Mouse (Mus musculus) adipocyte (in vitro differentiated cells): ENCODE results near the gene Upk3a.

Source experiments
- DNase-seq: peaks from one replicate; pipeline ENCODE4 v3.0.0-alpha.2; 2016; ENCODE audit warnings: low spot score

Upk3a gene

DNA sequence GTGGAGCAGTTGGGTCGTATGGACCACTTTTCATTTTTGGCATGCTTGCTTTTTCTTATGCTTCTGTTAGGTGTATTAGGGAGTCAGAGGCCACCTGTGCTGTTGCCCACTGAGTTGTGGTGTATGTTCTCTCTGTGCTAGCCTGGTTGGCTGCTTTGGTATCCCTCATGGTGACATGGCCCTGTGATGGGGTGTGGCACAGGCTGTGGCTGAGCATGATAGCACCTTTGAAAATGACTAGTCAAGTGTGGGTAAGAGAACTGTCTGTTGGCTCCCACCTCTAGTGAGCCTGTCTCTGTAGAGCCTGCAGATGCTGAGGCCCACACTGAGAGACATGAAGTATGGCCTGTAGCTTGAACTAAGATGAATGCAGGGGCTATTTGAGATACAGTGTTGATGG, 32.8 kb downstream of the Upk3a start:
- DNase-seq, result no peak

DNA sequence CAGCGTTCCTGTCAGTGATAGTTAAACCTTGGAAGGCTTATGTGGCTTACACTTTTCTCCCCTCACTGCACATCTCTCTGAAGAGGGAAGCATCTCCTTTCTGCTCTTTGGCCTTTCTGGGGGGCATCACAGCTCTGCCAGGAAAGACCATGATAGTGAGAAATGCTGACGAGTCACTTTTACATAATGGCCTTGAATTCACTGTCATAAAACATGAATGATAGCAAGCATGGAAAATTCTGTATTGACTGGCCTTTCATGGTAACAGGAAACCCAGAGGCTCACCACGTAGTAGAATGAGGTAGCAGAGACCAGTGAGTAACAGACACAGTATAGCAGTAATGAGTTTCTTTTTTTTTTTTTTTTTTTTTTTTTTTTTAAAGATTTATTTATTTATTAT, 37.2 kb downstream of the Upk3a start:
- no peak for DNase-seq

GRCm38 (mm10) chr15:85055186-85055585, 38.2 kb downstream of the Upk3a start:
- no peak for DNase-seq

DNA sequence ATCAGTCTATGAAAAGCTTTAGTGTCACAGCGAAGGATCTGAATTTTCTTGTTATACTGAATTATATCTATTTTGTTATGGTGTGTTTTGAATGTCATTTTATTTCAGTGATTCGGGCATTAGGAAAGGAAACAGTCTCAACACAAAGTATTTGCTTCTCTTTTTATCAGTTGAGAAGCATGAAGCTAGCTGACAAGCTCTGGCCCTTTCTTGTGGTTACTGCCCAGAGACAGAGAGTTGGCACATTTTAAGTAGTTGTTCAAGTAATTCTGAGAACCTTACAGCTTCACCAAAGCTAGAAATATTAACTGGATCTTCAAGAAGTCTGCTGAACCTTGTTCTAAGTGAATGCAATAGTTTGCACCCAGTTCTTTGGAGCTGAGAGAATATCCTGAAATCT, 46.5 kb downstream of the Upk3a start:
- no peak for DNase-seq

GRCm38 (mm10) chr15:85070561-85070960, 53.6 kb downstream of the Upk3a start:
- DNase-seq, result peak; percentile 65
